Mouse (Mus musculus) embryonic facial prominence, embryonic 12.5 days (tissue): ENCODE data around the gene Tomm20. TPM values are rescaled to one million over a fixed set of nuclear protein-coding genes. Genes with fewer than 3 reads are reported as not detected.
"Not testable (repeated sequence)": the region's sequence is repeated elsewhere in the genome, so short reads cannot be mapped to it uniquely, and the experiment has no call there.

Source experiments
- ATAC-seq: fragments of 200-750 bp; cut with Nextera tagmentation; 2 replicates; pipeline ENCODE4 v1.8.0; 2017; ENCODE audit not compliant: insufficient number of reproducible peaks, insufficient read depth, low FRiP score, low TSS enrichment
- H3K27ac ChIP-seq: fragments of 300-500 bp; sonication (generic); 2 replicates; pipeline ENCODE4 v1.5.1; 2016; ENCODE audit warnings: mild to moderate bottlenecking
- H3K27me3 ChIP-seq: fragments of 300-500 bp; sonication (generic); 2 replicates; pipeline ENCODE4 v1.6.1; 2016; ENCODE audit warnings: mild to moderate bottlenecking, moderate library complexity
- H3K36me3 ChIP-seq: fragments of 300-500 bp; sonication (generic); 2 replicates; pipeline ENCODE4 v1.6.1; 2016; ENCODE audit warnings: mild to moderate bottlenecking
- H3K4me1 ChIP-seq: fragments of 300-500 bp; sonication (generic); 2 replicates; pipeline ENCODE4 v1.6.1; 2016
- H3K4me2 ChIP-seq: fragments of 300-500 bp; sonication (generic); replicated peaks from 2 replicates; pipeline ENCODE4 v1.6.1; 2016; ENCODE audit warnings: mild to moderate bottlenecking, moderate library complexity
- H3K4me3 ChIP-seq: fragments of 300-500 bp; sonication (generic); 2 replicates; pipeline ENCODE4 v1.5.1; 2016; ENCODE audit warnings: mild to moderate bottlenecking
- H3K9ac ChIP-seq: fragments of 300-500 bp; sonication (generic); 2 replicates; pipeline ENCODE4 v1.6.1; 2016; ENCODE audit warnings: mild to moderate bottlenecking, moderate library complexity
- H3K9me3 ChIP-seq: fragments of 300-500 bp; sonication (generic); 2 replicates; pipeline ENCODE4 v1.6.1; 2016; ENCODE audit warnings: mild to moderate bottlenecking, moderate library complexity
- WGBS: fragments of 180-500 bp; shearing (Covaris S2); methylation state at CpG from one replicate; pipeline ENCODE4 v1.1.7; 2016; 5-methylcytosine and 5-hydroxymethylcytosine counted together
- polyA plus RNA-seq: library from polyadenylated mRNA; unstranded; fragments of >200 nt; fragmentation: Nextera tagmentation; extraction: Ambion mirVana; gene quantifications from 2 replicates; pipeline ENCODE4 v1.2.1, GENCODE M21; 2016

Gene Tomm20
- polyA plus RNA-seq, result 191 and 200 TPM in 2 replicates

DNA sequence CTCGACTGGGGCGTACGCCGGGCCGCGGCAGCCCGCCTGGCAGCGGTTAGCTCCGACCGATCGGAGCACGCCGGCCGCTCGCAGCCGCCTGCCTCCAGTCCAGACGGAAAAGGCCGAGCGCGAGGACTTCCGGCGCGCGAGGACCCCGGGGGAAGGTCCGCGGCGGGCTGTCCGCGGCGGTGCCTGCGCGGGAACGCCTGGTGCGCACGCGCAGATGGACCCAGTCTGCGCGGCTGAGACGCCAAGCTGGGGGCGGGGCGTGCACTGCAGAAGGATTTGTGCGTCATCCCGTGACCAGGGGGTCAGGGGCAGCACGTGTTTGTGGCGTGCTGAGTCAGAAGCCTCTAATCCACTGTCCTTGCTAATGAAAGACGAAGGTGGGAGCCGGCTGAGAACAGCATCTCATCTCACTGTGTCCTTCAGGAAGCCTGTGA lies at the start of gene Tomm20:
TSS of gene Tomm20 (minus strand) at position 115 of the 434 bp plus-strand sequence.
- peak; percentile 87 for ATAC-seq
- H3K4me1 ChIP-seq, result peaks cover 14% of the 10 kb centered on the region
- no peaks in the 10 kb centered on the region for H3K9me3 ChIP-seq
- peak within 1 kb of the TSS; percentile 91 for H3K9ac ChIP-seq
- H3K27me3 ChIP-seq, result no peaks in the 10 kb centered on the region
- H3K4me2 ChIP-seq, result peak within 1 kb of the TSS; percentile 97
- under 1% methylated on average over 48 of the region's 48 CpGs for WGBS
- peaks cover 18% of the 10 kb centered on the region for H3K36me3 ChIP-seq
- peak within 1 kb of the TSS; percentile 97 for H3K4me3 ChIP-seq
- peak within 1 kb of the TSS; percentile 91 for H3K27ac ChIP-seq

DNA sequence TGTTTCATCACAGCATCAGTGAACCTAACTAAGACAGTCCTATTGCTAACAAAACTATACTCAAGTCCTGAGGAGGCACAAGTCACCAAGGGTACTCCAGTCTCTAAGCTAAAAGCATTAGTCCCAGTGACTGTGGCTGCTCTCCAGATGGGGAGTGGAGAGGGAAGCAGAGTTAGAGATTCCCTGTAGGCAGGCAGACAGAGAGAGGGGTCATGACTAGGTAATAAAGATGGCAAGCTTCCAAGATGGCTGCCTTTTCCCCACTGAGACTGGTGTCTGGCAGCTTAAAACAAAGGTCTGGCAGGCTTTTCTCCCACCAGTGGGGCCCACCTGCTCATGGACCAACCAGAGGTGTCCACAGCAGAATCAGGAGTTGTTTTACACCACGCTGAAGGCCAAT lies 48.9 kb upstream of the Tomm20 start:
- no peaks in the 10 kb centered on the region for H3K36me3 ChIP-seq
- H3K4me1 ChIP-seq, result no peaks in the 10 kb centered on the region
- 0 out of 2 replicates have a peak, but pooled peaks cover 5% of the 10 kb centered on the region for H3K9me3 ChIP-seq
- no peak for ATAC-seq
- 71% methylated on average over 1 of the region's 1 CpGs for WGBS
- no peak overlapping the region for H3K4me3 ChIP-seq
- H3K9ac ChIP-seq, result no peak overlapping the region
- no peak overlapping the region for H3K4me2 ChIP-seq
- H3K27ac ChIP-seq, result no peak overlapping the region
- H3K27me3 ChIP-seq, result no peaks in the 10 kb centered on the region

DNA sequence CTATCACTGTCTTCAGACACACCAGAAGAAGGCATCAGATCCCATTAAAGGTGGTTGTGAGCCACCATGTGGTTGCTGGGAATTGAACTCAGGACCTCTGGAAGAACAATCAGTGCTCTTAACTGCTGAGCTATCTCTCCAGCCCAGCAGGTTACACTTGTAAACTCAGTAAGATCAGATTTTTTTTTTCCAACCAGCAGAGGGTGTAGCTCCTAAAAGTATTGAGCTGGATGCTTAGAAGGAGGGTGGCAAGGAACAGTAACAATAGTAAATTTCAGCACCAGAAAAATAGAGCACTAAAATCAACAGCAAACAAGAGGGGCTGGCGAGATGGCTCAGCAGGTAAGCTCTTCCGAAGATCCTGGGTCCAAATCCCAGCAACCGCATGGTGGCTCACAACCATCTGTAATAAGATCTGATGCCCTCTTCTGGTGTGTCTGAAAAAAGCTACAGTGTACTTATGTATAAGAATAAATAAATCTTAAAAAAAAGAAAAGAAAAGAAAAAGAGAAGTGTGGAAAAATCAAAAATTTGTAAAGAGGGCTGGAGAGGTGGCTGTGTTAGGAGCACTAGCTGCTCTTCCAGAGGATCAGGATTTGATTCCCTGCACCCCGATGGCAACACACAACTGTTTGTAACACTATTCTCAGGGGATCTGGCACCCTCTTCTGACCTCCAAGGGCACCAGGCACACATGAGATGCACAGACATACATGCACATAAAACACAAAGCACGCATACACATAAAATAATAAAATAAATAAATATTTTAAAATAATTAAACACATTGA lies 43.9 kb upstream of the Tomm20 start:
- H3K27me3 ChIP-seq, result no peaks in the 10 kb centered on the region
- no peak overlapping the region for H3K4me3 ChIP-seq
- H3K27ac ChIP-seq, result no peak overlapping the region
- WGBS, result 76% methylated on average over 5 of the region's 5 CpGs
- H3K9me3 ChIP-seq, result 0 out of 2 replicates have a peak, but pooled peaks cover 5% of the 10 kb centered on the region
- no peak for ATAC-seq
- no peaks in the 10 kb centered on the region for H3K36me3 ChIP-seq
- no peaks in the 10 kb centered on the region for H3K4me1 ChIP-seq
- no peak overlapping the region for H3K9ac ChIP-seq
- H3K4me2 ChIP-seq, result no peak overlapping the region

DNA sequence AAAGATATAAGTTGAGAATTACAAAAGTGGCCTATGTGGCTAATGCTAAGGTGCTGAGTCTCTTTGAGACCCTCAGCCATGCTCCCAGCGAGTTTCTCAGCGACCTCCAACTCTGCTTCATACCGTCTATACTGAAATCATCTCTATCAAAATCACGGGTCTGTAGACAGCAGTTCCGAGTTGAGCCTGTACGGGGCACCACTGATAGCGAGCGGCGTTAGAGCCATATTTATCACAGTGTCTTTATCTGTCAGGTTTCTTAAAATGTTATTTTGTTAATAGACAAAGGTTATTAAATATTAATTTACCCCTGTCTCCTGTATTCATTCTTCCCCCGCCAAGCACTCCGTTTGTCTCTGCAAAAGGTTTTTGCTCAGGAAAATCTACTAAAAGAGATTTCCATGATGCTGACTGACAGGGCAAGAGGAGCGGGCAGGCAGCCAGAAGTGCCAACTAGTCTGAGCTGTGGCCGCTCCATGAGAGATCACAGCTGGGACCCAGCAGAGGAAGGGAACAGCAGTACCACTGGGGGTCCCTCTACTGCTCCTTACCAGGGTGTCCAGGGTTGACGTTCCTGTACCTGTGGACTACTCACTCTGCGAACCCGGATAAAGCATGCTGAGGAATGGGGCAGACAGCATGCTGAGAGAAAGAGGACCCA lies 42.8 kb upstream of the Tomm20 start:
- 67% methylated on average over 16 of the region's 16 CpGs for WGBS
- Histone ChIP-seq H3K4me2 (no peak overlapping the region), H3K9me3 (0 out of 2 replicates have a peak, but pooled peaks cover 5% of the 10 kb centered on the region), H3K9ac (no peak overlapping the region), H3K27me3 (no peaks in the 10 kb centered on the region), H3K4me1 (no peaks in the 10 kb centered on the region), H3K36me3 (no peaks in the 10 kb centered on the region), H3K27ac (no peak overlapping the region), H3K4me3 (no peak overlapping the region)
- ATAC-seq, result no peak

DNA sequence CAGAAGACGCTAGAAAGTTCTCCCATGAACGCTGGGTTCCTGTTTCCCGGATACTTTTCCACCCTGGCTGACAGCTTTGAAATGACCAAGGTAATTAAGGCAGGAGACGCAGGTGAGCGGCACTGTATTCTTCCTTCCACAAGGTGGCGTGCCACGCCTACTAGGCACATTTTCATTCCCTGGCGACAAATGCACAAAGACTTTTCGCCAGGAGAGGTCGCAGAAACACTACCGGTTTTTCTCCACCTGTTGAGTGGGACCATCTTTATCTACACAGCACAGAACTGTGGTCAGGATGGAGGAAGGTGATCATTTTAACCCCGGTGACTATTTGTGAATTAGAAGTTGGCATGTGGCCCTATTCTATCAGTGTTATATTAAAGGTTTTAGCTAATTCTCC lies 40.9 kb upstream of the Tomm20 start:
- H3K9ac ChIP-seq, result no peak overlapping the region
- H3K4me1 ChIP-seq, result no peaks in the 10 kb centered on the region
- no peak overlapping the region for H3K27ac ChIP-seq
- 2% methylated on average over 12 of the region's 12 CpGs for WGBS
- H3K27me3 ChIP-seq, result no peaks in the 10 kb centered on the region
- H3K4me2 ChIP-seq, result no peak overlapping the region
- no peak overlapping the region for H3K4me3 ChIP-seq
- no peaks in the 10 kb centered on the region for H3K36me3 ChIP-seq
- H3K9me3 ChIP-seq, result 0 out of 2 replicates have a peak, but pooled peaks cover 5% of the 10 kb centered on the region
- ATAC-seq, result no peak

DNA sequence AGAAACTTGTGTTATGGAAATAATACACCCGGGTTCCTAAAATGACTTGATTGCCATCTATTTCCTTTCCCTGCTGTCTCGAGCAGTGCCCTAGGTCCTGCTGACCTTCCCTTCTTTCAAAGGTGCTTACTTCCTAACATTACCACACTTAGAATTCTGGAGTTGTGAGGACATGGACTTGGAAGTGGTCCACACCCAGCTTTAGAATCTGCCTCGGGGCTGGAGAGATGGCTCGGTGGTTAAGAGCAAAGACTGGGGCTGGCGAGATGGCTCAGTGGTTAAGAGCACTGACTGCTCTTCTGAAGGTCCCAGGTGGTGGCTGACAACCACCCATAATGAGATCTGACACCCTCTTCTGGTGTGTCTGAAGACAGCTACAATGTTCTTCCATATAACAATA lies 34.4 kb upstream of the Tomm20 start:
- Histone ChIP-seq H3K9me3 (no peaks in the 10 kb centered on the region), H3K9ac (no peak overlapping the region), H3K27ac (no peak overlapping the region), H3K4me1 (no peaks in the 10 kb centered on the region), H3K36me3 (no peaks in the 10 kb centered on the region), H3K4me2 (no peak overlapping the region), H3K4me3 (no peak overlapping the region), H3K27me3 (peaks cover 13% of the 10 kb centered on the region)
- 48% methylated on average over 5 of the region's 5 CpGs for WGBS
- ATAC-seq, result no peak

DNA sequence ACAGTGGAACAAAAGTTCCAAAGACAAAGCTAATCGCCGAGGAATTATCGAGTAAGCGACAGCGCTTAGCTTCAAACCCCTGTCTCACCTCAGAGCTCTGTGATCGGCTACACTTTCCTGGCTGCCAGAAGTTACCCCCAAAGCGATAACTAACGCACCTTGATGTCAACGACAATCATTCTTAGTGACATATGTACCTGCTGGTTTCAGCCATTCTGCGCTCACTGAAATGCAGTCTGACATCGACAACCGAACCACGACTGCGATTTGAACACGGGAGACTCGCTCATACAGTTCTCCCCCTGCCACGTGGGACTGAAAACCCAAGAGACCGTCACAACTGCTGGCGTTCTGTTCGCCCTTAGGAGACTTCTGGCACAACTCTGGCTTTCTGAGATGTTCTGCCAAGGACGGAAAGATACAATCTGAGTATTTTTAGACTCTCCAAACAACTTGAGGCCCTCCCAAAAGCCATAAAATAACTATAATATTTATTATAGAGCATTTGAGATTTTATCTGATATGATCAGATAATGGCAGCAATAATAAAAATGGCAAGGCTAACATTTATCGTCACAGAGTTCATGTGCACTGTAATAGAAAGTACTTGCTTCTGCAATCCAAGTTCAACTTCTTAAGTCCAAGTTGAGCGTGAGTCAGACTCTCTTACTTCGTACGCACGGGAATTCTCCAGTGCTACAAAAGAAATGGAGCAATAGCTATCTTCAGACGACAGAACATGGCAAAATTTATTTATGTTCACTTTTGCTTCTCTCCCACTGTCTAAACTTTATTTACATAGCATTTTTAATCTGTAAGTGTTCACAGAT lies 33.7 kb upstream of the Tomm20 start:
- Histone ChIP-seq H3K4me2 (peak overlapping the region; percentile 46), H3K27me3 (peaks cover 13% of the 10 kb centered on the region), H3K4me3 (peak overlapping the region; percentile 29), H3K36me3 (no peaks in the 10 kb centered on the region), H3K9ac (no peak overlapping the region), H3K27ac (no peak overlapping the region), H3K9me3 (no peaks in the 10 kb centered on the region), H3K4me1 (no peaks in the 10 kb centered on the region)
- WGBS, result 22% methylated on average over 27 of the region's 27 CpGs
- no peak for ATAC-seq

DNA sequence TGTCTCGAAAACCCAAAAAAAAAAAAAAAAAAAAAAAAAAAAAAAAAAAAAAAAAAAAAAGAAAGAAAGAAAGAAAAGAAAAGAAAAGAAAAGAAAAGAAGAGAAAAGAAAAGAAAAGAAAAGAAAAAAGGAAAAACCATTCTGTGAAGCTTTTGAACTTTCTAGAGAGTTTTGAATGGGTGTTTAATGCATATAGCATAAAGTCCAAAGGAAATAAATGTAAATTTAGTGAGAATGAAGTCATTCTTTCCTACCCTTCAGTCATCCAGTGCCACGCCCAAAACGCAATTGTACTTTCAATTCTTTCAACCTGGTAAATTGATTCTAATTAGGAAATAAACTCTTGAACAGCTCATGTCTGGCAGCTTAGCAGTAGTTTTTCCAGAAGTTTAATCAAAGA lies 32.9 kb upstream of the Tomm20 start:
- not testable (repeated sequence) for H3K4me1 ChIP-seq, H3K9ac ChIP-seq, H3K9me3 ChIP-seq, H3K27ac ChIP-seq, ATAC-seq, H3K36me3 ChIP-seq
- H3K4me3 ChIP-seq, result 0 out of 2 replicates have a peak overlapping the region, but pooled peaks have one; percentile 29
- WGBS, result 47% methylated on average over 3 of the region's 3 CpGs
- peak overlapping the region; percentile 46 for H3K4me2 ChIP-seq
- peaks cover 13% of the 10 kb centered on the region for H3K27me3 ChIP-seq

DNA sequence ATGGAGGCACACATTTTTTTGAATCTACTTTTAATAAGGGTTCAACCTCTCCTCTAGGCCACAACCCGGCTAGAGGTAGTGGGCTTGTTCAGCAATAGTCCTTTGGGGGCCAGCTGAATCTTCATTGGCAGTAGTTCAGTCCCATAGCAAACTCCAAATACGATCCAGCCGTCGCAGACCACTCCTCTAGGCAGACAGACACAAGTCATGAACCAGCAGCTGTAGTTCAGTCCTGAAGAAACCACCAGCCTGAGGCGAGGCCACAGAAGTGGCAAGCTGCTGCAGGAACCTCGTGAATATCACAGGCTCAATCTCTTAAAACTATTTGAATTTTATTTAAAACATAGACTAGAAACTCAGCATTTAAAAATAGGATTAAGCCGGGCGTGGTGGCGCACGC lies 32.4 kb upstream of the Tomm20 start:
- no peak for ATAC-seq
- no peak overlapping the region for H3K27ac ChIP-seq
- no peak overlapping the region for H3K9ac ChIP-seq
- H3K4me2 ChIP-seq, result no peak overlapping the region
- WGBS, result 76% methylated on average over 10 of the region's 10 CpGs
- no peaks in the 10 kb centered on the region for H3K9me3 ChIP-seq
- H3K4me1 ChIP-seq, result no peaks in the 10 kb centered on the region
- no peaks in the 10 kb centered on the region for H3K36me3 ChIP-seq
- peaks cover 13% of the 10 kb centered on the region for H3K27me3 ChIP-seq
- H3K4me3 ChIP-seq, result no peak overlapping the region

DNA sequence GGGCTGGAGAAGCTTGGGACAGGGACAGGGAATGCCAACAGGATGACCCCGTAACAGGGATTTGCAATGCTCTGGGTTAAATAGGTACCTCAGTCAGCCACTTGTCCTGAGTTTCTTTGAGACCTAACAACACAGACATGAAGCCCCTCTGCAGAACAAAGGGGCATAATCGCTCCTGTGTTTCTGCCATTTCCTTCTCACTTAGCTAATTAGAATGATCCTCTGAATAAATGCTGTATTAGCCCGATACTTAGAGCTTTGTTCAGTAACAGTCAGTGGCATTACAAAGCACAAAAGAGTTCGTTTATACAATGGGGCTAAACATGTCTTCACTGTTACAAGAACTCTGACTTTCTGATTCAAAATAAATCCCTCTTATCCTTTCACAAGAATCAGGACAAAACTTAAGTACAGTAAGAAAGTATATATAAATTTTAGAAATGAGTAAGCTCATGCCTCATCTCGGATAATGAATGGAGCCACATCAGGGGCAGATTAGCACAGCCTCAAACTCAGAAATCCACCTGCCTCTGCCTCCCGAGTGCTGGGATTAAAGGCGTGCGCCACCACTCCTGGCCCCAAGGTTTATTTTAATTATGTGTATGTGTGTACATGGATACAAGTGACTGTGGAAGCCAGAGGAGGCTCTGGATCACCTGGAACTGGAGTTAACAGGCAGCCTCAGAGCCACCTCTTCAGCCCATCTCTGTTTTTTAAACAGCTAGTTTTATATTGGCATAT lies 31.1 kb upstream of the Tomm20 start:
- no peaks in the 10 kb centered on the region for H3K9me3 ChIP-seq
- WGBS, result 64% methylated on average over 8 of the region's 8 CpGs
- H3K4me3 ChIP-seq, result no peak overlapping the region
- no peak for ATAC-seq
- no peak overlapping the region for H3K27ac ChIP-seq
- H3K4me2 ChIP-seq, result no peak overlapping the region
- peaks cover 13% of the 10 kb centered on the region for H3K27me3 ChIP-seq
- H3K4me1 ChIP-seq, result no peaks in the 10 kb centered on the region
- no peak overlapping the region for H3K9ac ChIP-seq
- no peaks in the 10 kb centered on the region for H3K36me3 ChIP-seq

DNA sequence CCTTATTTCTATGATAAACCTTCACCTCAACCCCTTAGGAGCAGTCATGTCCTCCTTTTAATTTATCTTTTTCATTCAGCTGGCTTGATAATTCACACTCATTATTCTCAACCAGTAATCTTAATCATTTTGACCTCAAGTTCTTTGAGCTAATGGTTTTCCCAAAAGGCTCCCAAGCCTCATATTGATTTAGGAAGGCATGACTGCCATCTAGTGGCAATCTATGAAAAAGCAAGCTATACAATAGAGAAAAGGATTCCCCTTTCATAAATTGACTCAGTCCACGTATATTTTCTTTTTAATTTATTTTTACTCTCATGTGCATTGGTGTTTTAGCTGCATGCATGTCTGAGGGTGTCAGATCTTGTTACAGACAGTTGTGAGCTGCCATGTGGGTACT lies 30.1 kb upstream of the Tomm20 start:
- H3K9ac ChIP-seq, result no peak overlapping the region
- no peaks in the 10 kb centered on the region for H3K9me3 ChIP-seq
- H3K27ac ChIP-seq, result no peak overlapping the region
- H3K4me3 ChIP-seq, result no peak overlapping the region
- H3K4me1 ChIP-seq, result no peaks in the 10 kb centered on the region
- H3K27me3 ChIP-seq, result peaks cover 13% of the 10 kb centered on the region
- no peak overlapping the region for H3K4me2 ChIP-seq
- 20% methylated on average over 1 of the region's 1 CpGs for WGBS
- ATAC-seq, result no peak
- no peaks in the 10 kb centered on the region for H3K36me3 ChIP-seq
